Mouse (Mus musculus) urinary bladder, postnatal 14 days (tissue): ENCODE results near the gene Kcnma1.
A peak's percentile ranks its signal among the peaks of the same experiment; 100 is the strongest.

Experiments
- DNase-seq: peaks from one replicate; pipeline ENCODE4 v3.0.0; 2021; ENCODE audit warnings: low spot score

Gene Kcnma1

DNA sequence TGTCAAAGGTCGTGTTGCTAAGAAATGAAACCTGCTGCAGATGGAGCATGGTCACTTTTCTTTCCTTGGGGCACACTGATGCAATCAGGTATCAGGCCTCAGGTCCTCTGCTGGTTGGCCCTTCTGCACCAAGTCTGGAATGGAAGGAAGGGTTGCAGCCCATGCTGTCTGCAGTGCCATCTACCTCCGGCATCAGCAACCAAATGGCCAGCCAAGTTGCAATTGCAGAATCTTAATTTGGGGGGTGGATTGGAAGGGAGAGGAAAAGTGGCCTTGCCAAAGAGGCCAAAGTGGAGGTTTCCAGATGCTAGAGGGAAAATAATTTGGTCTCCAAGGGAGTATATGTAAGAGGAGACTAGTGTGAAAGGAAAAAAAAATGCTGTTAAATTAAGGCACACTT lies 584.3 kb downstream of the Kcnma1 start:
- DNase-seq = no peak

DNA sequence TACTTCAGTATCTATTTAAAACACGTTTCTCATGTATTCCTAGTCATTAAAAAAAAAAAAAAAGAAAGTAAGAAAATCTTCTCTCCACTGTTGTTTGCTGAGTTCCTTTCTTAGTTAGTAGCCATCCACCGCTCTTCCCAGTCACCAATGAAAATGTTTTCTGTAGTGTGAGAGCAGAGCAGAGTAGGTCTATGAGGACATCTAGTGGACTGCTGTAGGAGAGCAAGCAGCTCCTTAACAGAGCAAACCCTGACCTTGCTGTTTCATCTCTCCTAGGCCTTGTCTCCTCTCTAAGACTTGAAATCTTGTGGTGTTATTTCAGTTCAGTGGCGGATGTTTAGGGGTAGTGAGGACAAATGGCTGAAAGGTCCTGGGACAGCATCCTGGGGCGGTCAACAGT lies 585.2 kb downstream of the Kcnma1 start:
- no peak for DNase-seq

- DNase-seq = no peak
Observed at GRCm38 (mm10) chr14:23422481-23423040, 591.7 kb downstream of the Kcnma1 start.

DNA sequence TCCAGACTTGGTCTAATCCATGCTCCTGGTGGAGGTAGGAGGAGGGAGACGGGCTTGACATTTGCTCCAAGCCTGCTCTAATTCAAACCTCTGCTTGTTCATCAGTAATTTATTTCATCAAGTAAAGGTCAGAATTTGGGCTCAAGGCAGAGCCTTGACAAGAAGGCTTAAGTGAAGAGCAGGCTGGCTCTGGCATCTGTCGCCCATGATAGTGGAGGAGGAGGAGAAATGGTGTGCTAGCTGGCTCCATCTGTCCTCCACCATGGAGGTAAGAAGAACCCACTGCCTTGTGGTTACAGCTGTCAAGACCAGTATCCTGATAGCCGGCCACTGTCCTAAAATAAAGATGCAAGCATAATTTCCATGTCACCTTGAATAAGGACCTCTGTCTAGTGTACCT lies 595.3 kb downstream of the Kcnma1 start:
- DNase-seq = no peak

- no peak for DNase-seq
Observed at GRCm38 (mm10) chr14:23407051-23407450, 607.2 kb downstream of the Kcnma1 start.

DNA sequence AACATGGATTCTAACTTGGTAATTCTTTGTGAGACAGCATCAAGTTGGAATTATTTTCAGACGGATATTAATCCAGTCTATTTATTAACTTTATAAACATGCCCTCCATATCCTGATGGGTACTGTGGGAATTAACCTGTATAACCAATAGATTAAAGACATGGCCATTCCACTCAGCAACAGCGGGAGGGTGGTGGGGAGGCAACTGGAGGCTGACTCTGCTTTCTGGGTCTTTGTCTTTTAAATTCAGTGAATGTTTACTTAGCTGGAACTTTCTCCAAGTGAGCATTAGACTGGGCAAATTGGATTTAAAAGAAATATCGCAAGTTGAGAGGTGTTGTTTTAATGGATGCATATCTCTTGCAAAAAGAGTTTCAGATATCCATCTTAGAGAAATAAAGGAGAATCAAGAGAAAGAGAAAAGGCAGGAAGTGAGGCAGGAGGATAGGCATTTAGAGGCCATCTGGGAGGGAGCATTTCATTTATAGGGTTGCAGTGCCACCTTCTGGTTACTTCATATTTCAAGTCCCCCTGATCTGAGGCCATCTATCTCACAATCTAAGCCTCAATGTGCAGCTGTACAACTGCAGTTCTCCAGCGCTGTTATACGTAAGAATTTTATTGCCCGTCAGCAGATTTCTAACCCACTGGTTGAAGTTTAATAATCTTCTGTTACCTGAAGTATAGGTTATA lies 613.4 kb downstream of the Kcnma1 start:
- peak; percentile 52 for DNase-seq

DNA sequence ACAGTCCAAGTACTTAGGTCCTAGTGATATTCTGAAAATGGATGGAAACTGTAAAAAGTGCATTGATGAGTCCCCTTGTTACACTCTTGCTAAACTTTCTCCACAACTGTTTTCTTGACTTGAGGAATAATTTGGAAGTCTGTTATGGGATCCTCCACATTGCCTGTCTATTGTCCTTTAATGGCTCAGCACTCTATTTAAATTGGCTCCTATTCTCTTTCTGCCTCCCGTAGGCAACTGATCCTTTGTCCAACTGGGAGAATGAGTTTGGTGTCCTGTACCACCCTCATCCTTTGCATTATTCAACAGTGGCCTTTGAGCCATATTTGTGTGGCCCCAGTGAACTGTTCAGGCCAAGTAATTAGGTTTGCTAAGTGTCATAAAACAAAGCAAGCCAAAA lies 616.6 kb downstream of the Kcnma1 start:
- DNase-seq = no peak

DNA sequence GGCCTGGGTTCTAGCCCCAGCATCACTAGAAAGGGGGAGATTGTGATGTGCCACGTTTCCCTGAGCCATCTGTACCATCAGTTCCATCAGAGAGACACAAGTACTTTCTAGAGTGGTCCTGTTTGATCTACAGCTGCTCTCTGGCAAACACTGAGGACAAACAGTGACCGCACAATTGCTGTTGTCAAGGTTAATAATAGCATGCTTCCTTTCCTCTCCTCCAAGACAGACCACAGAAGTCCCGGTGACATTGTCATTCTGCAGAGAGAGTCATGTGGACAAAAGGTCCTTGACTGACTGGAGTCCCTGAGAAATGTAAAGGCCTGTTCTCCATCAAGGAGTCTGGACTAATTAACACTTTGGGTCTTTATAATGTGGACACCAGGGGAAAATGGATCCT lies 622.7 kb downstream of the Kcnma1 start:
- DNase-seq = no peak

GRCm38 (mm10) chr14:23390768-23391167 lies 623.5 kb downstream of the Kcnma1 start:
- DNase-seq = no peak

DNA sequence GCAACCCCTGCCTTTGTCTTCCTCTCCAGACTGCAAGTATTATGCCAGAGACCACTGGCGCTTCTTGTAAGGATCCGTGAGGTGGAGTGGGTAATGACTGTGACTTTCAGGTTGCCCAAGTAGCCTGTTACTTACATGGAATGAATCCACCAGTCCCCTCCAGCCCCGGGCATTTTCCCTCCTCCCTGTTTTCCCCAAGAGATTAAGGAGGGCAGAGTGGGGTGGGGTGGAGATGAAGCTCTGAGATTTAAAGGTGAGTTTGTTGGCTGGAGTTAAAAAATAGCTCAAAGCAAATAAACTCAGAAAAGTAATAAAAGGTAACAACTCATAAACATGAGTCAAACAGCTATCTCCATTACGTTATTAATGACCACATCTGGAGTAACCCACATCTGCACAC lies 624.1 kb downstream of the Kcnma1 start:
- no peak for DNase-seq

DNA sequence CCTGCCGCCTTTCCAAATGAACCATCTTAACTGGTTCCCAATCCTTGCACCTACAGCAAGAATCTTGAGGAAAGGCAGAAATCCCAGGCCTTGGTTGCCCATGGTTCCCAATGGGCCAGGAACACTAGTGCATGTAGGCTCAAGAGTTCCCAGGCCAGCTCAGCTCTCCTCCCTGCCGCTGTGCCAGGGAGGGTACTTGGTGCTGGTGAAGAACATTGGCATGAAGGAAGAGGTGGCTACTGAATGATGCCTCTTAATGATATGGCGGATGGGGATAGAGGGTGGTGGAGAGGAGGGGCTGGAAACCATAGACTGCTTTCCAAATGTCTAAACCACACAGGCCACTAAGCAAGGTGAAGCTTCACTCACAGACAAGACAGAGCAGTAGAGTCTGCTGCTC lies 627.5 kb downstream of the Kcnma1 start:
- DNase-seq = no peak

DNA sequence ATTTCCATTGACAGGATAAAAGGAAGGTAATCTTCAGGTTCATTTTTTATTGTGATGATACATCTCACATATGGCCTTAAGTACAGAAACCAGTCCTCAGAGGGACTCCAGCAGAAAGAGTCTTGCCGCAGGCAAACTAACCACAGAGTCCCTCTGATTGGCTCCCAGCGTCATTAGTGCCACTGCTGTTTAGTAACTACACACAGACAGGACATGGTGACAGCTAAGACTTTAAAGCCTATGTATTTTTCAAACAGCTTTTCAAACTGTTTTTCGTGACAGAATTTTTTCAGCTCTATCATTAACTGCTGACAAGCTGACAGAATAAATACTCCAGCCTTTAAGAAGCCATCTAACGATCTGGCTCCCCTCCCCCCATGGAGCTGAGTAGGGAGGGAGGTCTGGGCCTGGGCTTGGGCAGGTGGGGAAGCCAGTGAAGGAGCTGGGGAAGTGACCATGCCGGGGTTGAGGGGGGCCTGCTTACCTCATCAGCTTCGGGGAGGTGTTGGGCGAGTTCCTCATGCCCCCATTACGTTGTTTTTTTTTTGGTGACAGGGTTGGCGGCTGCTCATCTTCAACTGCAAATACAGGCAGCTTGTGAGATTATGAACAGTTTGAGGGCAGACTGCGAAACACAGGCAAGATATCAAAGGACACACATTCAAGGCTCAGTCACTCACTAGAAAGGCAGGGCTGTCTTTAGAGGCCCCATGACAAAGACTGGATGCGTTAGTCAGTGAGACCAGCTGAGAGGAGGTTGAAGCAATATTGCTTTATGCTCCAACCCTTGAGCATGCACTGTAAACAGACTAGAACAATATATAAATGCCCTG lies 628.3 kb downstream of the Kcnma1 start:
- no peak for DNase-seq

DNA sequence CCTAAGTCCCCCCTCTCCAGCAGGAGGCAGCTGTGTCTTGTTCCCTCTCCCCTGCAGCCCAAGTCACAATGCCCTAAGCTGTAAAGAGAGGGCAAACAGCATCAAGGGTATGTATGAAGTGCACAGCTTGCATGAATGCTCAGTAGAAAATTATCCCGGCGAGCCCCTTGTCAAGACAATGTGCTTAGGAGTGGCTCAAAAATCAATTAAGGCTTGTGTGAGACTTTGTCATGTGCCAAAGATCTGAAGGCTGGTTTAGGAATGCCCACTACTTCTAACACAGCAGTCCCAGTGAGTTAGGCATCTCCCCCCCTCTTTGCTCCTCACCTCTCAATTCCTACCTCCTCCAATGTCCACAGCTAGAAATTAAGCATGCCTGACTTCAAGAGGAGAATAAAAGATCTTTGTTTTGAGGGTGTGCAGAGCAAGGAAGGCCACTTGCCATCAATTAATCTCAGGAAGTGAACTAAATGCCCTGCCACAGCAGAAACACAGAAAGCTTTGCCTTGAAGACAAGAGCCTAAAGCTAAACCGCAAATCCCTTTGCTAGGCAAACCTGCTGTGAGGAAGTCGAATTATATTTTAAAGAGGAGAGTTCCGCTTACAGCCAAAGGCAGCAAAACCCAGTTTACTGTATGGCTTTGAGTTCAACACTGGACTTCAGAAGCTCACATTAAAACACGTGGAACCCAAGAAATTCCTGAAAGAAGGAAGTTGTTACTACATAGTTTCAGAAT lies 635.8 kb downstream of the Kcnma1 start:
- no peak for DNase-seq

GRCm38 (mm10) chr14:23372021-23372420 lies 642.3 kb downstream of the Kcnma1 start:
- DNase-seq = no peak

- DNase-seq = no peak
Observed at GRCm38 (mm10) chr14:23360491-23360995, 653.7 kb downstream of the Kcnma1 start.

DNA sequence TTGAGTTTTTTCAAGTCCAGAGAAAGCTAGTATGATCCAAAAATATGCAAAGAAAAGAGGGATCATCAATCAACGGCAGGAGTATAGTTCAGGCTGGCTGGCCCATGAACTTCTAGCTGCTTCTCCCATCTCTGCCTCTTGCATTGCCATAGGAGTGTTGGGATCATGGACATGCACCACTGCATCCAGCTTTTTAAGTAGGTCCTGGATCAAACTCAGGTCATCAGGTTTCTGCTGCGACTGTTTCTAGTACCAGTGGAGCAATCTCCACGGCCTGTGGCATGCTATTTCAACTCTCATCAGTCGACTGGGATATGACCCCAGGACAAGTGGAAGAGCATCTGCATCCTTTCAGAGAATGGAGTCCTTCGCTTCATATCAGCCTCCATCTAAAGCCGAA lies 655.5 kb downstream of the Kcnma1 start:
- DNase-seq = no peak

DNA sequence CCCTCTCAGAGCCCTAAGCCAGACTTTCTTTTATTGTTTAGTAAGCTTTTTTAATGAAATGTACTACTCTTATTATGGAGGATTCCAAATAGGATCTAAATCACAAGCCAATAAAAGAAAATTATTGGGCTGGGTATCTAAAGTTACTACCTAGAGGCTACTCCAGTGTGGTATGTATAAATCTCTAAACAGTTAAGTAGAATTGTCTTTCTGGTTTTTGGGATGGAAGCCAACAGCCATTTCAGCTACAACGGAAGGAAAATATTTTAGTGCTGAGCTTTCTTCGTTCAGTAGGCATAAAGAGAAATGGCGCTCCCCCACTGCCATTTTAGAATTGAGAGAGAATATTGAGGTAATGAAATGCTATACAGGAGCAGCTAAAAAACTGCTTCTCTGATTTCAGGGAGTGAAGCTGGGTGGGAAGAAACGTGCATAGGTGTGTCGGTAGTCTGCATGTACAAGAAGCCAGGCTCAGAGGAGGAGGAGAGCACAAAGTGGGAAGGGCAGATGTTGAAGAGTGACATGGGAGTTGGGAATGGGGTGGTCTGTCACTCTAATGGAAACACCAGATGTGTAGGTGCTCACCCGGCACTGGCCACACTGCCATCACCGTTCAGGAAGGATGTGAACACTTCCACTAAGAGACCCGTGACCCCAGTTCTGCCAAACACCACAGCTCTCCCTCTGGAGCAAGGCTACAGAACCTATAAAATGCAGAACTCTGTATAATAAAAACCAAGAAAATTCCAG lies 656.6 kb downstream of the Kcnma1 start:
- no peak for DNase-seq

- no peak for DNase-seq
Observed at GRCm38 (mm10) chr14:23326786-23327185, 687.5 kb downstream of the Kcnma1 start.

DNA sequence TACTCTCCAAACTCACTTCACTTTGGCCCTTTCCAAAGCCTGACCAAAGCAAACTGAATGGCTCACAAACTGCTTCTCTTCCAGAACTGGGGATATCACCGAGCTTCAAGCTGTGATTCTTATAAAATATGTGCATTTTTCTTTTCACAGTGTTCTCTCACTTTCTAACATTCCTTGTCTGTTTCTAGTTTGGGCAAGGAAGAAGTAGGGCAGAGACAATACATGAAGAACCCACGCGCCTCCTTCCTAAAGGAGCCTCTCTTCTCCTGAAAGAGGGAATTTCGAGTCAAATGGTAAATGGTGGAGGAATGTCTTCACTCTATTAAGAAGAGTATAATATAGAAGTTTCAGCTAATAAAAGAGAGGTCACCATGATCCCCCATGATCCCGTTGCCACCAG lies 709.0 kb downstream of the Kcnma1 start:
- no peak for DNase-seq

DNA sequence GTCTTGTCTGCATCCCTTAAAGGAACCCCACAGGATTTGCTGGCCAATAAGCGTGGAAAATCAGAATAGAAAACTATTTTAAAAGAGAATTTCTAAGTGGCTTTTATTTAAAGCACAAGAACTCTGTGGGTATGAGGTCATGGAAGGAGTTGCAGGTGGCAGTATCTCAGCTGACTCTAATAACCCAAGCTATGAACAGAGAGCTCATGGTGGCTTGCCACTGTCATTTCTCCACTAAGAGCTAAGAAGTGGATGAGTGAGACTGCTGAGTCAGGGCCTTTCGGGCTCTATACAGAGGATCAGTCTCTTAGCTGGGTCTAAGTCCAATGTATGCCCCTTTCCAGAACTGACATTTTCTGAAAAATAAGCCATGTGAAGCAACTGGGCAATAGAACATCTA lies 713.8 kb downstream of the Kcnma1 start:
- DNase-seq = no peak

- no peak for DNase-seq
Observed at GRCm38 (mm10) chr14:23290634-23291033, 723.7 kb downstream of the Kcnma1 start.
